Comparison of ENCODE assay signal across 29 mouse cellular contexts in genomic region chr16:48247044-48247661, GRCm38 (mm10). TPM values are rescaled to one million over a fixed set of nuclear protein-coding genes. Genes with fewer than 3 reads are reported as not detected.
"Had no signal": no experiment of that assay in that cellular context is flagged by ENCODE, and none has a peak within 500 bp of the region (broad histone marks: within the 10 kb centered on the region; RNA-seq: fewer than 3 reads in every experiment).

No protein-coding gene starts in this region.

- H3K4me3 ChIP-seq: kidney, embryonic 15.5 days; left cerebral cortex, adult 2 months; liver, embryonic 13.5 days; megakaryocyte, embryonic 14.5 days; midbrain, embryonic 12.5 days; neural tube, embryonic 12.5 days; stomach, embryonic 15.5 days had no signal

- H3K27ac ChIP-seq: kidney, embryonic 15.5 days; left cerebral cortex, adult 2 months; liver, embryonic 13.5 days; midbrain, embryonic 12.5 days; neural tube, embryonic 12.5 days; stomach, embryonic 15.5 days had no signal

- H3K9me3 ChIP-seq: kidney, embryonic 15.5 days; liver, embryonic 13.5 days; midbrain, embryonic 12.5 days; neural tube, embryonic 12.5 days; stomach, embryonic 15.5 days had no signal

- H3K9ac ChIP-seq: kidney, embryonic 15.5 days; liver, embryonic 13.5 days; midbrain, embryonic 12.5 days; neural tube, embryonic 12.5 days; stomach, embryonic 15.5 days had no signal

- H3K27me3 ChIP-seq: kidney, embryonic 15.5 days; liver, embryonic 13.5 days; megakaryocyte, embryonic 14.5 days; midbrain, embryonic 12.5 days; neural tube, embryonic 12.5 days; stomach, embryonic 15.5 days had no signal

- H3K4me1 ChIP-seq: kidney, embryonic 15.5 days; megakaryocyte, embryonic 14.5 days; midbrain, embryonic 12.5 days; neural tube, embryonic 12.5 days; stomach, embryonic 15.5 days had no signal

- H3K36me3 ChIP-seq: kidney, embryonic 15.5 days; liver, embryonic 13.5 days; midbrain, embryonic 12.5 days; neural tube, embryonic 12.5 days; stomach, embryonic 15.5 days had no signal

- H3K4me2 ChIP-seq: kidney, embryonic 15.5 days; liver, embryonic 13.5 days; midbrain, embryonic 12.5 days; neural tube, embryonic 12.5 days; stomach, embryonic 15.5 days had no signal

- DNase-seq: kidney, adult 11 months; kidney, adult 8-10 months; kidney, postnatal 10 days; kidney, postnatal 36 days; layer of hippocampus, postnatal 36 days; liver, embryonic 13.5 days; lung, adult 2 months; lung, postnatal 36 days; retina, postnatal 1 day; right cerebral cortex, postnatal 25 days; spleen, adult 18-20 months; thymus, postnatal 25 days had no signal

RNA-seq across cellular contexts. Expression of gene Dppa4, which starts 36.4 kb away (rescaled TPM):
- total RNA-seq: layer of hippocampus, adult 8-10 months; layer of hippocampus, postnatal 10 days; layer of hippocampus, postnatal 36 days; left cerebral cortex, adult 2 months; left cerebral cortex, postnatal 10 days; left cerebral cortex, postnatal 36 days; liver, adult 2 months; neutrophil, adult 5-6 weeks had no signal
- polyA plus RNA-seq: kidney, embryonic 15.5 days; limb, embryonic 11.5 days; limb, embryonic 14.5 days; liver, adult 2 months; liver, embryonic 16.5 days; lung, adult 2 months; lung, embryonic 16.5 days; midbrain, embryonic 12.5 days; neural tube, embryonic 12.5 days; stomach, embryonic 15.5 days; thymus, postnatal 0 days had no signal

RNA-seq across cellular contexts. Expression of gene Dppa2, which starts 56.6 kb away (rescaled TPM):
- total RNA-seq: layer of hippocampus, postnatal 36 days; left cerebral cortex, adult 2 months; left cerebral cortex, postnatal 10 days; left cerebral cortex, postnatal 36 days; liver, adult 2 months; neutrophil, adult 5-6 weeks had no signal
- polyA plus RNA-seq: kidney, embryonic 15.5 days; limb, embryonic 11.5 days; liver, adult 2 months; liver, embryonic 13.5 days; liver, embryonic 16.5 days; lung, adult 2 months; midbrain, embryonic 12.5 days; neural tube, embryonic 12.5 days; stomach, embryonic 15.5 days; thymus, postnatal 0 days had no signal
